Mouse (Mus musculus) urinary bladder, postnatal 4 days (tissue): ENCODE results near the gene H2afj.
"Not testable (repeated sequence)": the region's sequence is repeated elsewhere in the genome, so short reads cannot be mapped to it uniquely, and the experiment has no call there.

Source experiments
- DNase-seq, 2 experiments: peaks; one replicate each; pipeline ENCODE4 v3.0.0; 2021 to 2022; ENCODE audit warnings: low spot score in 2 of 2

H2afj gene

DNA sequence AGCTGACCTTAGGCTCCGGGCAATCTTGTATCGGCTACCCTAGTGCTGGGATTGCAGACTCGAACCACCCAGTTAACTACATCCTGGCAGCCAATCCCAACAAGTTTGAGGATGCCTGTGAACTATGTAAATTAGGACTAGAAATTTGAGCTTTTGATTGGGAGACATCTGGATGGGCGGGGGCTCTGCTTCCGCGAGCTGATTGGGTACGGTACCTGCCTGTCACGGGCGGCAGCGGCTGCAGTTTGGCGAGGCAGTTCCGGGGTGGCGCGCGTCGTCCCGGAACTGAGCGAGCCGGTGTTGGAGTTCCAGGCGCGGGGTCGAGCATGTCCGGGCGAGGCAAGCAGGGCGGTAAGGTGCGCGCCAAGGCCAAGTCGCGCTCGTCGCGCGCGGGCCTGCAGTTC lies at the start of gene H2afj:
Gene H2afj (plus strand): TSS at position 231 of the 404 bp plus-strand sequence.
- peak; percentile 98 to 99 for DNase-seq

DNA sequence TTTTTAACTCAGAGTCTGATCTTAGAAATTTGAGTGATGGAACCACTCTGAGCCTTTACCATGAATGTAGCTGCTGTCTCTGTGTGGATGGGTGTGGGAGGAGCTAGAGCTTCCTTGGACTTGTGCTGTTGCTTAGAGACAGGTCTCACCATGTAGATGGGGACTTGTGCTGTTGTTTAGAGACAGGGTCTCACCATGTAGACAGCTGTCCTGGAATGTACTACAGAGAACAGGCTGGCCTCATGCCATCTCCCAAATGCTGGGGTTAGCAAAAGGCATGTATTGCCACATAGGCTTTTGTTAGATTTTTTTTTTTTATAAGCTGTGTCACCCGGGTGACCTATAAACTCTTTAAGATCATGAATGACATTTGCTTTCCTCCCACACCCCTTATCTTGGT lies 44.1 kb upstream of the H2afj start:
- DNase-seq, result no peak

GRCm38 (mm10) chr6:136769143-136769542 lies 38.9 kb upstream of the H2afj start:
- no peak for DNase-seq

DNA sequence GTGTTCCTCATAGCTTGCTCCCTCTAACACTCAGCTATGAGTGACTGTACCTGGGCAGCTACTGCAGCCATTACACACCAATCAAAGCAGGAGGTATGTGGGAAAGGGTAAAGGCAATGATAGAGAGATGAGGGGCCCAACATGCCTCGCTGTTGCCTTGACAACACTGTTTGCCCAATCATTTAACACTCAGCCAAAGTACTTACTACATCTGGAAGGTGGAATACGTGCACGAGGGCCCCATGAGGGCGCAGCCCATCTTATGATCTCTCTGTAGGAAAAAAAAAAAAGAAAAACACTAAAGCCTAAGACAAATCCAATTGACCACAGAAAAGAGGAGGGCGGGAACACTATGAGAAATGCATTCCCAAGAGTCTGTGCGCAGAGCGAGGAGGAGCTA lies 38.2 kb upstream of the H2afj start:
- no peak for DNase-seq

- DNase-seq, result no peak
Observed at GRCm38 (mm10) chr6:136776392-136776791, 31.7 kb upstream of the H2afj start.

DNA sequence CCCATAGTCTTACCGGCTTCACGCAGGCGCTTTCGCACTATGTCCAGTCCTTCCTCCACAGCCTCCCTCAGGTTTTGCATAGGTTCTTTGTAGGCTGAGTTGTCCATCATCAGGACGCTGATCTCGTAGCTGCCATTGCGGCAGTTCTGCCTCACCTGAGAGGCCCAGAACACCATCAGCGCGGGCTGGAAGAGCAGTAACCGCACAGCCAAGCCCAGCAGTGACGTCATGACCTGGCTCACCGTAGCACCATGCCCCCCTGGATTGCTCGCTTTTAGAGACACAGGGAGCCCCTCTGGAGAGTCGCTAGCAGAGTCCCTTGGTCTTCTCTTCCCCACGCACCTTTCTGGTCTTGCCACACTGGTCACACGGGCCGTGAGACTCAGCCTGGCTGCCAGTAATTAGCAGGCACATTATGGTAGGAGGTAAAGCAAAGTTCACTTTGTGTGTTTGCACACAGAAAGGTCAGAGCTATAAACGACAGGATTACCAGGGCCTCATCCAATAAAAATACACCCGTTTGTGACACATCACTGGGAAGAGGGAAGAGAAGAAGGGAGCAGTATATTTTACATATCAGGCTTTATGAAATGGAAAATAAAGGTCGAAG lies 26.6 kb upstream of the H2afj start, which contains the start of gene Gucy2c:
Gene Gucy2c (minus strand): TSS at position 389 of the 610 bp plus-strand sequence.
- no peak for DNase-seq

- no peak for DNase-seq
Observed at GRCm38 (mm10) chr6:136782146-136782545, 25.9 kb upstream of the H2afj start.

- no peak for DNase-seq
Observed at GRCm38 (mm10) chr6:136782761-136783160, 25.3 kb upstream of the H2afj start.

DNA sequence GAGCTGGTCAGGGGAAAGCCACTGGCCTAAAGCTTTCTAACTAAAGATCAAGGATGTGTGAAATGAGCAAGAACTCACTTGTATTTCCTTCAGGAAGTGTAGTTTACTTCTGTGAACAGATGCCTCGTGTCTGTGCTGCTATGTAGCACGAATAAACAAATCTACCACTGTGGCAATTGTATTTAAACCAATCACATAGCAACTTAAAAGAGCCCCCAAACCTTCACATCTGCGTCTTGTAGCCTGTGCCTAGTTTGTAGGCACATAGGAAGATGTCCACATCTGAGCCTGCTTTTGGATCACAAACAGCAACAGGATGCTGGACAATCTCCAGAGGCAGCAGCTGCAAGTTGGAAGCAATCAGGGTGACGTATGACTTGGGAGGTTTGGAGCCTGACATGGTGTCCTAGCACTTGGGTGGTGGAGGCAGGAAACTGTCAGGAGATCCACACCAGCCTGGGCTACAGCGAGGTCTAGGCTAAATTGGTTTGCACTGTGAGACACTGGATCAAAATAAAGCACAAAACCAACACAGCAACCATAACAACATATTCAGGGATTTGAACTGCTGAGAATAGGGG lies 18.6 kb upstream of the H2afj start:
- DNase-seq, result peak in 1 of 2 experiments; percentile 51

GRCm38 (mm10) chr6:136792884-136793758 lies 14.9 kb upstream of the H2afj start:
- DNase-seq, result no peak

GRCm38 (mm10) chr6:136793831-136794525 lies 14.1 kb upstream of the H2afj start:
- no peak for DNase-seq

DNA sequence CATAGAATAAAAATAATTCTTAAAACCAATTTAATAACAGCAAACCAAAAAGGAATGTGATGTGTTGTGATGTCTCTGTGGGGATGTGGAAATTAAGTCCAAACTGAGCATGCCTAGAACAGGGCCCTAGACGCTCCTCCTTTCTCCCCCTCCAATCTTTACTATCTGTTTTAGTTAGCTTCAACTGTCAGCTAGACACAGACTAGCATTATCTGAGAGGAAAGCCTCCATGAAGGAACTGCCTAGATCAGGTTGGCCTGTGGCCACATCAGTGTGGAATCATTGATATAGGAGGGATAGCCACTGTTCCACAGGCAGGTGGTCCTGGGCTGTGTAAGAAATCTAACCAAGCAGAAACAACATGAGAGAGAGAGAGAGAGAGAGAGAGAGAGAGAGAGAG lies 12.9 kb upstream of the H2afj start:
- no peak for DNase-seq

GRCm38 (mm10) chr6:136795850-136796249 lies 12.2 kb upstream of the H2afj start:
- peak in 1 of 2 experiments; percentile 34 for DNase-seq

DNA sequence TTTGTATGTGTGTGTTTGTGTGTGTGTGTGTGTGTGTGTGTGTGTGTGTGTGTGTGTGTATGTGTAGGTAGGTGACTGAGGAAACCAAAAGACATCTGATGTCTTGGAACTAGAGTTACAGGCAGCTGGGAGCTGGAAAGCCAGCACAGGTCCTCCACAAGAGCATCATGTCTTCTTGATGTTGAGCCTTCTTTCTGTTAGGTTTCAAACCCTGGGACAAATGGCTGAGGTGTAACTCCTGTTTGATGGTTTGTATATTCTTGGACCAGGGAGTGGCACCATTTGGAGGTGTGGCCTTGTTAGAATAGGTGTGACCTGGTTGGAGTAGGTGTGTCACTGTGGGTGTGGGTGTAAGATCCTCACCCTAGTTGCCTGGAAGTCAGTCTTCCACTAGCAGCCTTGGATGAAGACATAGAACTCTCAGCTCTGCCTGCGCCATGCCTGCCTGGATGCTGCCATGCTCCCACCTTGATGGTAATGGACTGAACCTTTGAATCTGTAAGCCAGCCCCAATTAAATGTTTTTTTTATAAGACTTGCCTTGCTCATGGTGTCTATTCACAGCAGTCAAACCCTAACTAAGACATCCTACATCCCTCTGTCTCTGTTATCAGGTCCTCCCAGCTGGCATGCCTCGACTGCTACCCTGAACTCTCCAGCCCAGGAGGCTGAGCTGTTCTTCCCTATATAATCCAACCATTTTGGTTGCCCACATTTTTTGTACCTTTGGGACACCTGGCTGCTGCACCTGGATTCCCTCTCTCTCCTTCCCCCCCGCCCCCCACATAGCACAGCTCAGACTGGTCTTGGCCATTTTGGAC lies 10.0 kb upstream of the H2afj start:
- DNase-seq, result not testable (repeated sequence)

DNA sequence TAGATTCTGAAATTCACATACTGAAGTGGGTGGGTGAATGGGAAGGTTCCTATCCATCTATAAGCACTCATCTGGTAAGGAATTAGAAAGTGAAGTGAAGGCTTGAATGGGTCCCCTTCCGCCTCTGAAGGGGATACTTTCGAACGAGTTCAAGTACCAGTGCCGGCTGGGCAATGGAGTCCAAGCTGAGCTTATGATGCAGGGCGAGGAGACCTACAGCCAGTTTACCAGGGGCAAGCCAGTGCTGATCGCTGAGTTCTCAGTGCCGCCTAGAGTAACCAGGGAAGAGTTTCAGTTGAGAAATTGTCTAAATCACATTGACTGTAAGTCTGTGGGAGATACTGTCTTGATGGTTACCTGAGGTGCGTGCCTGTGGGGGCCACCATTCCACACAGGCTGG lies 7.3 kb upstream of the H2afj start:
- no peak for DNase-seq

DNA sequence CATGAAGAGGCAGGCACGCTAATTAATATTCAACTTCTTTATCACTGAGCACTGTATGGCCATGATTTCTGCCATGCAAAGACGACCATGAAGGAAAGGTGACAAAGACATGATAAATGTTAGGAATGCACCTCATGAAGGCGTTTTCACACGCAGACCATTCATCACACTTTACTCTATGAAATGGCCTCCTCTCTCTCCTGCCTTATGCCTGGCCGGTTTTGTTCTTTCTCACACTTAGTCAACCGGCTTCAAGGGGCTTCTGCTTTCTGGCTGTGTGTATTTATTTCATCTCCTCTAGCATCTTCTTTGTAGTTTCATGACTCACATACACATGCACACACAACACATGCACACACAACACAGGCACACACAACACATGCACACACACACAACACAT lies 6.8 kb upstream of the H2afj start:
- no peak for DNase-seq

DNA sequence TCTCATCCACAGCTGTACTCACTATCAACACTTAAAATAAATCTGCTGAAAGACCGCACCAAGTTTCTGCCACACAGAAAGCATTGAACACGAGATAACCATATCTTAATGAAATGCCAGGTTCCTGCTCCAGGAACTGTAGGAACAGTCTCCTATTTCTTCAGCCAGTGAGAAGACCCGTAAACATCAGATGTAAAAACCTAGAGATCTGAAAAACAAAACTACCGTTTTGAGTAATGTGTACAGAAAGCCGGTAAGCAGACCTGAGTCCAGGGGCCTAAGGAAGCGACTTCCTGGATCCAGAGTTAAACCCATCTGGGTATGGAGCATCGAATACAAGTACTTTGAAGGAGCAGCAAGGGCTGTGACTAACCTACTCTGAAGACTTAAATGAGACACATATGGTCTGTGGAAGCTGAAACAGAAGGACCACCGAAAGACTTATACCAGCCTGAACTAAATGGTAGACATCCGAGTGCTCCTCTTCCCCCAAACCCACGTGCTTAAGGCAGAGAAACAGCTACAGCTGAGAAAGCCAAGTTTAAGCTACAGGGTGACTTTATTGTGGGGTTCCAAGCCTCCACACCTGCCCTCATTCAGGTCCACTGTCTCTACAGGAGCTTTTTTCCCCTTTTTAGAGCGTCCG lies 4.8 kb upstream of the H2afj start:
- no peak for DNase-seq

GRCm38 (mm10) chr6:136803739-136804633 lies 4.1 kb upstream of the H2afj start, which contains the start of gene Hist4h4:
Gene Hist4h4, minus strand, starts transcription at chr6:136804415.
- peak; percentile 92 to 98 for DNase-seq

DNA sequence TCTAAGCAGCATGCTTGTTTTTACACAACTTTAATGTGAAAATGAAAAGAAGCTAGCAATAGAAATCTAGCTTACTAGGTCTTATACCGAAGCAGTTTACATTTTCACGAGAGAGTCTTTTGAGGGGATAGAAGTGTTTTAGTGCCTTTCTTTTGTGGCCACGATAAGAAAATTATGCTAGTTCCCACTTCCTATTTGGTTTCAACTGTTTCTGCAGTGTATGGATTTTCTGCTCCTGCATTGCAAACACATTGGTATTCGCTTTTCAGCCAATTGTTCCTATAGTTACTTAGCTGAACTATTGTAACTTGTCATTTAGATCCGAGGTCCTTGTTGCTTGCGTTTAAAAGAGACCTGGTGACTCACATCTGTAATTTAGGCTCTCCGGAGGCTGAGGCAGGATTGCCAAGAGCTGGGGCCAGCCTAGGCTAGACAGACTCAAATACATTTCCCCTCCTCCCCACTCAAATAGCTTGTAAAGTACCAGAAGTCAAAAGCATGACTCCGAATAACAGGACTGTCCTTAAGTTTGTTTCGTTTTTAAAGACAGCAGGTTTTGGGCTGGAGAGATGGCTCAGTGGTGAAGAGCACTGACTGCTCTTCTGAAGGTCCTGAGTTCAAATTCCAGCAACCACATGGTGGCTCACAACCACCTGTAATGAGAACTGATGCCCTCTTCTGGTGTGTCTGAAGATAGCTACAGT lies 3.2 kb upstream of the H2afj start:
- DNase-seq, result no peak
